Mouse (Mus musculus) Patski (cell line): ENCODE results near the gene Zcchc14. TPM values are rescaled to one million over a fixed set of nuclear protein-coding genes. Genes with fewer than 3 reads are reported as not detected.
A peak's percentile ranks its signal among the peaks of the same experiment; 100 is the strongest.

Experiments
- ATAC-seq: fragments of 100-300 bp; one replicate; pipeline ENCODE4 v1.8.0; 2021
- CTCF ChIA-PET: fragments of 350-600 bp; sonication (Branson Sonifier 250); formaldehyde crosslinking; loops from one replicate; lab custom pipeline; 2022; ENCODE audit warnings: inconsistent platforms; lab: Charles Lee
- POLR2A ChIA-PET: fragments of 350-600 bp; sonication (Branson Sonifier 250); formaldehyde crosslinking; loops from one replicate; lab custom pipeline; 2022; ENCODE audit warnings: antibody characterized with exemption, inconsistent platforms; lab: Charles Lee
- DNase-seq: peaks from one replicate; pipeline ENCODE4 v3.0.0-alpha.2; 2011; ENCODE audit warnings: low read depth, low spot score
- H3K27me3 ChIP-seq: fragments of 371-371 bp; one replicate; pipeline ENCODE4 v1.5.1; 2021
- CTCF ChIP-seq: fragments of 100-300 bp; IDR thresholded peaks from one replicate; pipeline ENCODE4 v1.5.1; 2021
- in situ Hi-C: fragments of 300-500 bp; cut with MboI; formaldehyde crosslinking; loops from 3 replicates; pipeline ENCODE4 v1.11.1; 2018; ENCODE audit warnings: low pct_unique_long_range_greater_than_20kb, mixed read lengths
- polyA plus RNA-seq: library from polyadenylated mRNA; unstranded; gene quantifications from one replicate; pipeline ENCODE4 v1.2.3, GENCODE M21; 2021

The Zcchc14 gene
- polyA plus RNA-seq, 1 experiment from 2014 or later, result 36.4 TPM

- no peaks in the 10 kb centered on the region for H3K27me3 ChIP-seq
- DNase-seq, result no peak
- no peak for TF ChIP-seq CTCF
- ChIA-PET CTCF (interaction anchor here (1.1 to 1.8 kb wide), 2 partner anchors 8 to 14 kb away, joined by 3 to 7 read pairs; no protein-coding TSS in a partner anchor), POLR2A (interaction anchor here (1.4 kb wide), 1 partner anchor 16 kb away, joined by 3 read pairs; no protein-coding TSS in a partner anchor)
- no peak for ATAC-seq
- in situ Hi-C loops, result no loop called here
Observed at GRCm38 (mm10) chr8:121636180-121636579, 16.5 kb downstream of the Zcchc14 start.

GRCm38 (mm10) chr8:121635534-121635933, 17.2 kb downstream of the Zcchc14 start:
- in situ Hi-C loops, result no loop called here
- POLR2A ChIA-PET, result no interaction called here
- CTCF ChIA-PET, result interaction anchor here (1.8 kb wide), 1 partner anchor 14 kb away, joined by 7 read pairs; no protein-coding TSS in a partner anchor
- ATAC-seq (no peak), DNase-seq (no peak)
- no peak for TF ChIP-seq CTCF
- no peaks in the 10 kb centered on the region for H3K27me3 ChIP-seq

- ATAC-seq, result no peak
- DNase-seq, result no peak
- POLR2A ChIA-PET, result interaction anchor here (1.0 to 1.8 kb wide), 2 partner anchors 10 to 16 kb away, joined by 3 to 7 read pairs; no protein-coding TSS in a partner anchor
- no peaks in the 10 kb centered on the region for H3K27me3 ChIP-seq
- TF ChIP-seq CTCF, result no peak
- CTCF ChIA-PET, result no interaction called here
- in situ Hi-C loops, result no loop called here
Observed at GRCm38 (mm10) chr8:121632401-121632800, 20.3 kb downstream of the Zcchc14 start.

GRCm38 (mm10) chr8:121631645-121632071, 21.0 kb downstream of the Zcchc14 start:
- ATAC-seq, result peak; percentile 66
- POLR2A ChIA-PET, result interaction anchor here (1.0 to 1.8 kb wide), 2 partner anchors 11 to 17 kb away, joined by 3 to 7 read pairs; no protein-coding TSS in a partner anchor
- peak; percentile 68 for DNase-seq
- no peaks in the 10 kb centered on the region for H3K27me3 ChIP-seq
- CTCF ChIA-PET, result interaction anchor here (1.3 to 3.4 kb wide), 2 partner anchors 16 to 22 kb away, joined by 4 to 21 read pairs; no protein-coding TSS in a partner anchor
- no peak for TF ChIP-seq CTCF
- in situ Hi-C loops, result no loop called here

GRCm38 (mm10) chr8:121628681-121629080, 24.0 kb downstream of the Zcchc14 start:
- in situ Hi-C loops, result no loop called here
- ChIA-PET CTCF (interaction anchor here (1.2 to 3.4 kb wide), 6 partner anchors 8 to 26 kb away, joined by 3 to 21 read pairs (median 4); no protein-coding TSS in a partner anchor), POLR2A (interaction anchor here (0.6 to 2.2 kb wide), 2 partner anchors 22 to 37 kb away, joined by 3 to 5 read pairs; no protein-coding TSS in a partner anchor)
- TF ChIP-seq CTCF, result no peak
- no peaks in the 10 kb centered on the region for H3K27me3 ChIP-seq
- ATAC-seq (peak; percentile 37), DNase-seq (no peak)

- DNase-seq (no peak), ATAC-seq (no peak)
- in situ Hi-C loops, result no loop called here
- ChIA-PET CTCF (interaction anchor here (1.1 kb wide), 1 partner anchor 25 kb away, joined by 3 read pairs; no protein-coding TSS in a partner anchor), POLR2A (interaction anchor here (0.8 kb wide), 1 partner anchor 15 kb away, joined by 4 read pairs; no protein-coding TSS in a partner anchor)
- no peak for TF ChIP-seq CTCF
- H3K27me3 ChIP-seq, result no peaks in the 10 kb centered on the region
Observed at GRCm38 (mm10) chr8:121623043-121623442, 29.7 kb downstream of the Zcchc14 start.

- TF ChIP-seq CTCF, result no peak
- ATAC-seq (no peak), DNase-seq (no peak)
- no peaks in the 10 kb centered on the region for H3K27me3 ChIP-seq
- in situ Hi-C loops, result no loop called here
- ChIA-PET POLR2A (interaction anchor here (1.7 kb wide), 2 partner anchors 10 to 29 kb away, joined by 3 to 5 read pairs; no protein-coding TSS in a partner anchor), CTCF (interaction anchor here (0.6 to 1.4 kb wide), 4 partner anchors 10 to 26 kb away, joined by 3 to 5 read pairs (median 3); no protein-coding TSS in a partner anchor)
Observed at GRCm38 (mm10) chr8:121621879-121622278, 30.8 kb downstream of the Zcchc14 start.

- H3K27me3 ChIP-seq, result no peaks in the 10 kb centered on the region
- CTCF ChIA-PET, result interaction anchor here (0.6 to 1.4 kb wide), 5 partner anchors 9 to 18 kb away, joined by 3 to 5 read pairs (median 3); no protein-coding TSS in a partner anchor
- DNase-seq (no peak), ATAC-seq (no peak)
- POLR2A ChIA-PET, result interaction anchor here (0.7 to 1.7 kb wide), 4 partner anchors 9 to 30 kb away, joined by 3 to 6 read pairs (median 4); no protein-coding TSS in a partner anchor
- in situ Hi-C loops, result no loop called here
- TF ChIP-seq CTCF, result no peak
Observed at GRCm38 (mm10) chr8:121620801-121621516, 31.7 kb downstream of the Zcchc14 start.

GRCm38 (mm10) chr8:121619401-121619995, 33.2 kb downstream of the Zcchc14 start:
- DNase-seq (no peak), ATAC-seq (no peak)
- CTCF ChIA-PET, result interaction anchor here (1.1 to 2.6 kb wide), 4 partner anchors 8 to 24 kb away, joined by 3 to 9 read pairs (median 6); no protein-coding TSS in a partner anchor
- in situ Hi-C loops, result no loop called here
- no peaks in the 10 kb centered on the region for H3K27me3 ChIP-seq
- POLR2A ChIA-PET, result interaction anchor here (1.3 kb wide), 1 partner anchor 31 kb away, joined by 3 read pairs; no protein-coding TSS in a partner anchor
- TF ChIP-seq CTCF, result no peak

GRCm38 (mm10) chr8:121613419-121613818, 39.3 kb downstream of the Zcchc14 start:
- no peak for ATAC-seq
- CTCF ChIA-PET, result no interaction called here
- H3K27me3 ChIP-seq, result no peaks in the 10 kb centered on the region
- POLR2A ChIA-PET, result no interaction called here
- in situ Hi-C loops, result no loop called here
- no peak for TF ChIP-seq CTCF
- no peak for DNase-seq
